Mouse (Mus musculus) limb, embryonic 12.5 days (tissue): ENCODE results near the gene Mrpl52. TPM values are rescaled to one million over a fixed set of nuclear protein-coding genes. Genes with fewer than 3 reads are reported as not detected.

Experiments
- ATAC-seq: fragments of 200-750 bp; cut with Nextera tagmentation; 2 replicates; pipeline ENCODE4 v1.8.0; 2017; ENCODE audit warnings: low read depth, moderate TSS enrichment; ENCODE audit not compliant: insufficient number of reproducible peaks, insufficient read depth, low FRiP score, low TSS enrichment
- H3K27ac ChIP-seq: fragments of 300-500 bp; sonication (generic); 2 replicates; pipeline ENCODE4 v1.5.1; 2016; ENCODE audit warnings: mild to moderate bottlenecking, moderate library complexity
- H3K27me3 ChIP-seq: fragments of 300-500 bp; sonication (generic); 2 replicates; pipeline ENCODE4 v1.6.1; 2016; ENCODE audit warnings: mild to moderate bottlenecking, moderate library complexity
- H3K36me3 ChIP-seq: fragments of 300-500 bp; sonication (generic); 2 replicates; pipeline ENCODE4 v1.6.1; 2016; ENCODE audit warnings: mild to moderate bottlenecking, moderate library complexity
- H3K4me1 ChIP-seq: fragments of 300-500 bp; sonication (generic); replicated peaks from 2 replicates; pipeline ENCODE4 v1.6.1; 2016
- H3K4me2 ChIP-seq: fragments of 300-500 bp; sonication (generic); 2 replicates; pipeline ENCODE4 v1.6.1; 2016; ENCODE audit warnings: mild to moderate bottlenecking, moderate library complexity
- H3K4me3 ChIP-seq: fragments of 300-500 bp; sonication (generic); replicated peaks from 2 replicates; pipeline ENCODE4 v1.5.1; 2016; ENCODE audit warnings: mild to moderate bottlenecking
- H3K9ac ChIP-seq: fragments of 300-500 bp; sonication (generic); replicated peaks from 2 replicates; pipeline ENCODE4 v1.6.1; 2016; ENCODE audit warnings: mild to moderate bottlenecking, moderate library complexity
- H3K9me3 ChIP-seq: fragments of 300-500 bp; sonication (generic); 2 replicates; pipeline ENCODE4 v1.6.1; 2016; ENCODE audit warnings: mild to moderate bottlenecking, moderate library complexity
- WGBS: fragments of 180-500 bp; shearing (Covaris S2); methylation state at CpG from one replicate; pipeline ENCODE4 v1.1.7; 2016; 5-methylcytosine and 5-hydroxymethylcytosine counted together
- polyA plus RNA-seq: library from polyadenylated mRNA; unstranded; fragments of >200 nt; fragmentation: Nextera tagmentation; extraction: Ambion mirVana; gene quantifications from 2 replicates; pipeline ENCODE4 v1.2.1, GENCODE M21; 2016

The Mrpl52 gene
- polyA plus RNA-seq, 1 experiment from 2014 or later: 259 TPM

- no peak overlapping the region for H3K27ac ChIP-seq
- no peaks in the 10 kb centered on the region for H3K36me3 ChIP-seq
- 69% methylated on average over 3 of the region's 3 CpGs for WGBS
- no peak overlapping the region for H3K4me3 ChIP-seq
- no peak for ATAC-seq
- no peak overlapping the region for H3K4me2 ChIP-seq
- H3K9me3 ChIP-seq: 0 out of 2 replicates have a peak, but pooled peaks cover 5% of the 10 kb centered on the region
- no peak overlapping the region for H3K9ac ChIP-seq
- no peaks in the 10 kb centered on the region for H3K4me1 ChIP-seq
- H3K27me3 ChIP-seq: no peaks in the 10 kb centered on the region
These were observed 32.9 kb upstream of the Mrpl52 start for GRCm38 (mm10) chr14:54393794-54394193.

GRCm38 (mm10) chr14:54394309-54394708, 32.4 kb upstream of the Mrpl52 start:
- H3K9ac ChIP-seq: no peak overlapping the region
- H3K36me3 ChIP-seq: no peaks in the 10 kb centered on the region
- no peak for ATAC-seq
- H3K9me3 ChIP-seq: 0 out of 2 replicates have a peak, but pooled peaks cover 5% of the 10 kb centered on the region
- no peaks in the 10 kb centered on the region for H3K27me3 ChIP-seq
- no peak overlapping the region for H3K27ac ChIP-seq
- no peaks in the 10 kb centered on the region for H3K4me1 ChIP-seq
- H3K4me2 ChIP-seq: no peak overlapping the region
- H3K4me3 ChIP-seq: no peak overlapping the region

- 87% methylated on average over 7 of the region's 7 CpGs for WGBS
These were observed 30.0 kb upstream of the Mrpl52 start for GRCm38 (mm10) chr14:54396685-54397084.

GRCm38 (mm10) chr14:54397872-54398527, 28.7 kb upstream of the Mrpl52 start:
- Histone ChIP-seq H3K36me3 (no peaks in the 10 kb centered on the region), H3K4me3 (no peak overlapping the region), H3K9ac (no peak overlapping the region), H3K4me1 (peaks cover 3% of the 10 kb centered on the region; the same call in 1 of the 2 replicates), H3K27ac (no peak overlapping the region), H3K4me2 (no peak overlapping the region), H3K27me3 (no peaks in the 10 kb centered on the region), H3K9me3 (0 out of 2 replicates have a peak, but pooled peaks cover 5% of the 10 kb centered on the region)
- no peak for ATAC-seq
- WGBS: 61% methylated on average over 7 of the region's 7 CpGs

More at GRCm38 (mm10) chr14:54396685-54397084, 30.0 kb upstream of the Mrpl52 start:
- no peak overlapping the region for H3K4me2 ChIP-seq
- no peaks in the 10 kb centered on the region for H3K36me3 ChIP-seq
- no peak overlapping the region for H3K9ac ChIP-seq
- no peak for ATAC-seq
- H3K4me3 ChIP-seq: no peak overlapping the region
- H3K9me3 ChIP-seq: 0 out of 2 replicates have a peak, but pooled peaks cover 5% of the 10 kb centered on the region
- H3K4me1 ChIP-seq: peaks cover 3% of the 10 kb centered on the region; the same call in 1 of the 2 replicates
- no peaks in the 10 kb centered on the region for H3K27me3 ChIP-seq
- no peak overlapping the region for H3K27ac ChIP-seq

GRCm38 (mm10) chr14:54398528-54398916, 28.2 kb upstream of the Mrpl52 start:
- ATAC-seq: no peak
- H3K27me3 ChIP-seq: no peaks in the 10 kb centered on the region
- 69% methylated on average over 7 of the region's 7 CpGs for WGBS

GRCm38 (mm10) chr14:54398921-54399382, 27.8 kb upstream of the Mrpl52 start:
- ATAC-seq: no peak
- no peaks in the 10 kb centered on the region for H3K27me3 ChIP-seq
- H3K4me3 ChIP-seq: no peak overlapping the region
- H3K9ac ChIP-seq: no peak overlapping the region
- H3K27ac ChIP-seq: no peak overlapping the region
- H3K36me3 ChIP-seq: no peaks in the 10 kb centered on the region
- 0 out of 2 replicates have a peak, but pooled peaks cover 5% of the 10 kb centered on the region for H3K9me3 ChIP-seq
- peaks cover 3% of the 10 kb centered on the region; the same call in 1 of the 2 replicates for H3K4me1 ChIP-seq
- WGBS: 19% methylated on average over 8 of the region's 8 CpGs
- H3K4me2 ChIP-seq: no peak overlapping the region

More at GRCm38 (mm10) chr14:54398528-54398916, 28.2 kb upstream of the Mrpl52 start:
- H3K9ac ChIP-seq: no peak overlapping the region
- no peak overlapping the region for H3K4me3 ChIP-seq
- no peak overlapping the region for H3K4me2 ChIP-seq
- H3K9me3 ChIP-seq: 0 out of 2 replicates have a peak, but pooled peaks cover 5% of the 10 kb centered on the region
- H3K4me1 ChIP-seq: peaks cover 3% of the 10 kb centered on the region; the same call in 1 of the 2 replicates
- no peak overlapping the region for H3K27ac ChIP-seq
- H3K36me3 ChIP-seq: no peaks in the 10 kb centered on the region

GRCm38 (mm10) chr14:54401723-54402122, 25.0 kb upstream of the Mrpl52 start:
- H3K27me3 ChIP-seq: no peaks in the 10 kb centered on the region
- no peak for ATAC-seq
- peaks cover 6% of the 10 kb centered on the region; the same call in 1 of the 2 replicates for H3K4me1 ChIP-seq
- H3K4me3 ChIP-seq: no peak overlapping the region
- H3K27ac ChIP-seq: no peak overlapping the region
- H3K36me3 ChIP-seq: no peaks in the 10 kb centered on the region
- WGBS: 11% methylated on average over 3 of the region's 3 CpGs
- H3K9me3 ChIP-seq: no peaks in the 10 kb centered on the region
- no peak overlapping the region for H3K9ac ChIP-seq
- H3K4me2 ChIP-seq: no peak overlapping the region

- no peak overlapping the region for H3K9ac ChIP-seq
- H3K4me2 ChIP-seq: no peak overlapping the region
- no peaks in the 10 kb centered on the region for H3K27me3 ChIP-seq
- ATAC-seq: no peak
- H3K27ac ChIP-seq: no peak overlapping the region
- peaks cover 9% of the 10 kb centered on the region; the same call in 1 of the 2 replicates for H3K4me1 ChIP-seq
- WGBS: 86% methylated on average over 25 of the region's 25 CpGs
- H3K9me3 ChIP-seq: no peaks in the 10 kb centered on the region
- no peaks in the 10 kb centered on the region for H3K36me3 ChIP-seq
- H3K4me3 ChIP-seq: no peak overlapping the region
These were observed 18.2 kb upstream of the Mrpl52 start for GRCm38 (mm10) chr14:54408336-54409056.

- Histone ChIP-seq H3K36me3 (no peaks in the 10 kb centered on the region), H3K27ac (no peak overlapping the region), H3K4me2 (no peak overlapping the region), H3K9ac (no peak overlapping the region), H3K27me3 (no peaks in the 10 kb centered on the region), H3K4me1 (peaks cover 16% of the 10 kb centered on the region), H3K4me3 (no peak overlapping the region), H3K9me3 (no peaks in the 10 kb centered on the region)
- ATAC-seq: no peak
- WGBS: 71% methylated on average over 7 of the region's 7 CpGs
These were observed 17.6 kb upstream of the Mrpl52 start for GRCm38 (mm10) chr14:54409057-54409645.

GRCm38 (mm10) chr14:54409980-54410810, 16.5 kb upstream of the Mrpl52 start:
- H3K36me3 ChIP-seq: no peaks in the 10 kb centered on the region
- no peaks in the 10 kb centered on the region for H3K9me3 ChIP-seq
- no peak overlapping the region for H3K4me2 ChIP-seq
- no peak overlapping the region for H3K4me3 ChIP-seq
- 0 out of 2 replicates have a peak overlapping the region, but pooled peaks have one; percentile 53 for H3K27ac ChIP-seq
- ATAC-seq: no peak
- peaks cover 17% of the 10 kb centered on the region for H3K4me1 ChIP-seq
- H3K9ac ChIP-seq: peak overlapping the region; percentile 34; the same call in 1 of the 2 replicates
- WGBS: 50% methylated on average over 17 of the region's 17 CpGs
- H3K27me3 ChIP-seq: no peaks in the 10 kb centered on the region
